Mouse (Mus musculus) layer of hippocampus, adult 18-20 months (tissue): ENCODE measurements around the gene Olfr465-ps1. TPM values are rescaled to one million over a fixed set of nuclear protein-coding genes. Genes with fewer than 3 reads are reported as not detected.
A peak's percentile ranks its signal among the peaks of the same experiment; 100 is the strongest.

Experiments used
- DNase-seq, 2 experiments: peaks; one replicate each; pipeline ENCODE4 v3.0.0; 2022; ENCODE audit warnings: low spot score in 2 of 2
- long read RNA-seq: library from polyadenylated mRNA; stranded (forward); transcript quantifications from one replicate; pipeline ENCODE4 v2.0.0, GENCODE M21; 2021
- total RNA-seq, 2 experiments: library from RNA; stranded (reverse); gene quantifications; 2 replicates each; pipeline ENCODE4 v1.2.3; 2021

The Olfr465-ps1 gene
- total RNA-seq, result not detected
- long read RNA-seq, result 0 reads

DNA sequence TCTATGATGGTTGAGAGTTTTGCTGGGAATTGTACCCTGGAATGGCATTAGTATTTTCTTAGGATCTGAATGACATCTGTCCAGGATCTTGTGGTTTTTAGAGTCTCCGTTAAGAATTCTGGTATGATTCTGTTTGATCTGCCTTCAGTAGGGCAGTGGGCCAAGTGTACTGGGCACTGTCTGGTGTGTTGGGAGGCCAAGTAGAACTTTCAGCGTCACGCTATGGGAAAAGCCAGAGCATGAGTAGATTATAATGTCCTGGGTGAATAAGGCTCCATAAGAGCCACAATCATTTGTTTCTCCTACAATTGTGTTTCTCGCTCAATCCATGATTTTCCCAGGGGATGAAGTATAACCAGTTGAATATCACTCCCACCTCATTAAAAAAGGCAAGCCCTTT lies at the start of gene Olfr465-ps1:
Gene Olfr465-ps1, plus strand, starts transcription at position 301 of the 400 bp plus-strand sequence.
- DNase-seq, result no peak

DNA sequence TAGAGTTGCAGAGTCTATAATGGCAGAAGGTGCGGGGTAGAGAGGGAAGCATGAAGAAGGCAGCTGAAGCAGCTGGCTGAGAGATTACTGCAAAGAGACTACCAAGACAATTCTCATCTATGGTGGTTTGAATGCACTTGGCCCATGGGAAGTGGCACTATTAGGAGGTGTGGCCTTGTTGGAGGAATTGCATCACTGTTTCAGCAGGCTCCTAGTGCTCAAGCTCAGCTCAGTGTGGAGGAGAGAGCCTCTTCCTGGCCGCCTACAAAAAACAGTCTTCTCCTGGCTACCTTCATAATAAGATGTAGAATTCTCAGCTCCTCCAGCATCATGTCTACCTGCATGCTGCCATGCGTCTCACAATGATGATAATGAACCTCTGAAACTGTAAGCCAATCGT lies 42.0 kb upstream of the Olfr465-ps1 start:
- no peak for DNase-seq

DNA sequence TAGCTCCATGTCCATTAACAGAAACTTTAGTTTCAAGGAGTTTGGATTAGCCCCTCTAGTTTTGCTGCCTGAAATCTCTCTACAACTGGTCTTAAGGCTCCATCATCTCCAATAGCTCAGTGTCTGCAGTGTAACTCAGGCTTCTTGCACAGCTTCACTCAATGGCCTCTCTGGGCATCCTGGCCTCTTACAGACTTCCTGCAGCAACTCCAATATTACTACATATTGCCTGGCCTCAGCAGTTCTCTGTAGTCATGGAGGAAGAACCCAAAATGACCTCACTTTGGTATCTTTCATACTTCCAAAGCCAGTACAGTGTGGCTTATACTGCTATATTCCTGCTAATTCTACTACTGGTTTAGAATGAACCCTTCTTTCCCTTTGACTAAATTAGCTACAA lies 40.9 kb upstream of the Olfr465-ps1 start:
- no peak for DNase-seq

DNA sequence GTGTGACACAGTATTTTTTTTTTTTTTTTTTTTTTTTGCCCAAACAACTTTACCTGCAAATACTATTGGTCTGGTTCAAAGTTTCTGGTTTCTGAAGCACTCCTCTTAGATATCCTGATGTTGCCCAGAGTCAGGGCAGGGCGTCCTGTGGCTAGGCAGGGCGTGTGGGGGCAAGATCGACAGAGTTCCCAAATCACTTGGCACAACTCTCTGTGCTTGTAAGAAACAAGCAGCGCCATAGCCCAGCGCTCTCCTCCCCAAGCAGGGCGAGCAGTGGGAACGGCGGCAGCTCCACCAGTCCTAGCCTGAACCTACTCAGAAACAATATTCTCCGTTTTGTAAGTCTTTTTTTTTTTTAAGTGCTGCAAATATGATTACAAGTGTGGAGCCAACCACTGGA lies 37.2 kb upstream of the Olfr465-ps1 start:
- no peak for DNase-seq

DNA sequence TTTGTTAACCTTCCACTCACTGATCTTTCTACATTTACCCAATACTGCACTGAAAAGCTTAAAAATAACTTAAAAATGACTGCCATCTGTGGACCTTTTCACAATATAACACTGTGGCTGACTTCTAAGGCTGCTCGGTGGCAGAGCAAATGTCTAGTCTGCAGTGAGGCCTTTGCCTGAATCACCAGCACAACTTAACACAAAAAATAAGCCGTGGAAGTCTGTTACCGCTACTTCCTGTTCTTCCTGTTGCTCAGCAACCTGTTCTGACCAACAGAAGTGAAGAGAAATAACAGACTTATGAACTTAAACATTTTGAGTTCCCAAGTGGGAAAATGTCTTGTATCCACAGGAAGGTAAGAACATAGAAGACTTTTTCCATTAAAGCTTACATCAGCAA lies 36.7 kb upstream of the Olfr465-ps1 start:
- peak in 1 of 2 experiments; percentile 25 for DNase-seq

DNA sequence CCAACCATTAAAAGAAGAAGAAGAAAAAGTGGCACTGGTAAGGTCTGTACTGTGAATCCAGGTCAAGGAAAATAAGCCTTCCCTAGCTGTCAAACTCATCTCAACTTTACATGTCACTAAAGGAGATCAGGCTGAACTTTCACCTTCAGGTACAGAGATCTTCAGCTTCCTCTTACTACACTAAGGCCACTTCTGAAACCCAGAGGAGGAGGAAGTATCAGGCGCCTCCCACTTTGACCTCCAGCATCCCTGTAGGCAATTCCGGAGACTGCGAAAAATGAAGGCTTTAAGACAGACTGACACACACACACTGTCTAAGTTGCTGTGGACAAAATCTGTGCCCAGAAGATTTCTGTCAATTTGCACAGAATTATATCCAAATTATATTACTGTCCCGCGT lies 25.9 kb upstream of the Olfr465-ps1 start:
- DNase-seq, result no peak

DNA sequence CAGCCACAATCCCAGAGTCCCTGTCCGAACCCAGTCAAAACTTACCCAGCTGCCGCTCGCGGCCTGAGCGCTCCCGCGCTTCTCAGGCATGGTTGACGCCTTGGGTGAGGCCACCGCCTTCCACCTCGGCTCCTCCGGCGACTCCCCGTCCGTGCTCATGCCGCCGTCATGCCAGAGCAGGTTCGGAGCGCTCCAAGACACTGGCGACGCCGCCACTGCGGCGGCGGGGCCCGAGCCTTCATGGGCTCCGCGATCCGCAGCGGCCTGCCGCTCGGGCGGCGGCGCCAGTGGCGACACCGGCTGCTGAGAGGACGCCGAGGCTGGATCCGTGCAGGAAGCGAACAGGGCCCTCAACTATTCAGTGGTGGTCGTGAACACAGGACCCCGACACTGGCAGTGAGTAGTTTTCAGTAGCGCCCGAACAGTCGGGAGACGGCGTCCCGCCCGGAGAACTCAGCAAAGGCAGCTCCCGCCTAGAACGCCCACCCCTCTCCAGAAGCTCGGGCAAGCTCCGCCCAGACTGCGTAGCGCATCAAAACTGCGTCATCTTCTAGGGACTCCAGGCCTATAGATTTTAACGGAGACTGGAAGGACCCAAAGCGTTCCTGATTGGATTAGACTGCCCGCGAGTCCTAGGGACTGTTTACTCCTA lies 25.3 kb upstream of the Olfr465-ps1 start, which contains the start of gene Mfsd14b:
Gene Mfsd14b, minus strand, starts transcription at position 517 of the 652 bp plus-strand sequence.
- DNase-seq, result peak; percentile 95 to 96

DNA sequence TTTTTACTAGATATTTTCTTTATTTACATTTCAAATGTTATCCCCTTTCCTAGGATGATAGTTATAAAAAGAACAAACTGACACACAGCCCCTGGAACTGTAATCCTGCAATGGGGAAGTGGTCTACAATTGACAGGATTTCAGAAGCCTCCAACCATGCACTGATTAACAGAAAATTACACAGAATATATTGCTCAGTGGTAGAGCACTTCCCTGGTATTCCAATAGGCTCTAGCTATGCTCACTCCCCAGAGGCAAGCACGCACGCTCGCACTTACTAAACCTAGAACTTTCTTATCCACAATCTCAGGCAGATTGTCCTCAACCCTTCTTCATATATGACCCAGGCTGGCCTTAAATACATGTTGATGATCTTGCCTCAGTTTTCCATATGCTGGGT lies 24.6 kb upstream of the Olfr465-ps1 start:
- no peak for DNase-seq

DNA sequence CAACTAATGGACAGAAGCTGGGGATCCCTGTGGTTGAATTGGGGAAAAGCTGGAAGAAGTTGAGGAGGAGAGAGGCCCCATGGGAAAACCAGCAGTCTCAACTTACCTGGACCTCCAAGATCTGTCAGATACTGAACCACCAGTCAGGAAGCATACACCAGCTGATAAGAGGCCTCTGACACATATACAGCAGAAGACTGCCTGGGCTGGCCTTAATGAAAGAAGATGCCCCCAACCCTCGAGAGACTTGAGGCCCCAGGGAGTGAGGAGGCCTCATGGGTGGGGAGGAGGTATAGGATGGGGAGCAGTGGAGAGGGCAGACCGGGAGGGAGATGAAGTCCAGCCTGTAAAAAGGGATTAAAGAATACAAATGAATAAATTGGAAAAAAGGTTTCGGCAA lies 16.9 kb upstream of the Olfr465-ps1 start:
- DNase-seq, result no peak

DNA sequence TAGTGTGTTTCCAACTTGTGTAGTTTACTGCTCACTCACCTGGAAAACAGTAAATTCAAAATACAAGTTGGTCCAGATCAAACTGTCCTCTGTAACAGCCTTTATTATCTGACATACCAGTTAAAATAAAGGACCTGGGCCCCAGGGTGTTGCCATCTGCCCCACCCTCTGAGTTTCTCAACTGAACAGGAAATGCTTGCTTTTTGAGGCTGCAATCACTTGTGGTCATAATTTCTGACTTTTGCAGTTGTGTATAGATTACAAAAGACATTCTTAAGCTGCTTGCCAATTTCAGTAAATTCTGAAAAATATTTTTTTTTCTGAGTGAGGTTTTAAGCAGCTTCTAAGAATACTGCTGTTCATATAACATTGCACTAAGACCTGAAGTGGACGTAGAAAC lies 15.8 kb upstream of the Olfr465-ps1 start:
- no peak for DNase-seq

DNA sequence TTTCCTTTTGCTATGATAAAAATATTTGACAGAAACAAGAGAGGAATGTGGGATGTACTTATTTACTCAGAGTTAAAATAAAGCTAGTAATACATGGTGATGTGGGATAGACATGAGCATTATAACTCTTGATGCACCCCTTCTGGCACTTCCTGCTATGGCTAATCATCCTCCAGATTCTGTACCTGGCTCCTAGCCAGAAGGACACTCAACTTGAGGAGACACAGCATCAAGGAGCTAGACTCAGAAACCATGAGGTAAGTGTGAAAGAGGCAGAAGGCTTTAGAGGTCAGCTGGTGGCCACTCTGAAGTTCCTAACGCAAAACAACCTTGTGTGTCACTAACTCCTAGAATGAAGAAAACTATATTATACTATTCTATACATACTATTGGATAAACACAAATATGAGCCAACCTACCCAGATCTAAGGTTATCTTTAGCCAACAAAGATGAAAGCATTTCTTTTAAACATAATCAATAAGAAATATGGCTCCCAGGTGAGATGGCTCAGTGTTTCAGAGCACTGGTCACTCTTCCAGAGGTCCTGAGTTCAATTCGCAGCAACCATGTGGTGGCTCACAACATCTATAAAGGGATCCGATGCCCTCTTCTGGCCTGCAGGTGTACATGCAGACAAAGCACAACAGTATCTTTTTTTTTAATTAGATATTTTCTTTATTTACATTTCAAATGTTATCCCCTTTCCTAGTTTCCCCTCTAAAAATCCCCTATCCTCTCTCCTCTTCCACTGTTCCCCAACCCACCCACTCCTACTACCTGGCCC lies 10.6 kb upstream of the Olfr465-ps1 start:
- DNase-seq, result no peak

DNA sequence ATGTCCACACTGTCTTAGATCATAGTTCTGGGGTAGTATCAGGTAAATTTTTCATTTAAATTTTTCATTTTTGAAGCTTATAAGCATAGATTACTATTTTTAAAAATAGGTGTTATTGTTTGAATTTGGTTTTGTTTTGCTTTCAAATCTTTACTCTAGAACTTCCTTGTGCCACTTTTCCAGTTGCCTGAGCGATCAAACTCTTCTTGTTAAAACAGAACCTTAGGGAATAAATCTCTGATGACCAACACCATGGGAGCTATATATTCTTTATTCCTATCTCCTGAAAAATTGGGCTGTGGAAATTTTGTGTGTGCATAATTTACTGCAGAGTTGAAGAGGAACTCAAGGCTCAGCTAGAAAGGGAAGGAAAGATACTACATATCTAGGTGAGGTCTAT lies 12.1 kb downstream of the Olfr465-ps1 start, which contains the start of gene Olfr466:
Gene Olfr466, plus strand, starts transcription at position 301 of the 400 bp plus-strand sequence.
- DNase-seq, result no peak

DNA sequence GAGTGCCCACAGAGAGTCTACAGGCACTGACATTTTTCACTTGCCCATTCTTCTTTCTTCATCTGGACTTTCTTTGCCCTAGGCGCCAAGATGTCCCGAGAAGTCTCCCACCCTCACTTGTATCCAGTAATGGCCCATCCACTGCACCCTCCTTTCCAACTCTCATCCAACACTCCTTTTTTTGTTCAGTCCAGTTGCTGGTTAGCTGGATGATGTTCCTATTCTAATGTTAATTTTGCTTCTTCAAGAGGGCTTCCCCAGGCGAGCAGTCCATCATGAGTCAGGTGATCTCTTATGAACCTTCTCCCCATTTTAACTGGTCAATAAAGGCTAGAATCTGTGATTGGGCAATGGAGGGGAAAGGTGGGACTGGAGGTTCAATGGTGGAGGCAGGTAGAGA lies 36.2 kb downstream of the Olfr465-ps1 start:
- no peak for DNase-seq

DNA sequence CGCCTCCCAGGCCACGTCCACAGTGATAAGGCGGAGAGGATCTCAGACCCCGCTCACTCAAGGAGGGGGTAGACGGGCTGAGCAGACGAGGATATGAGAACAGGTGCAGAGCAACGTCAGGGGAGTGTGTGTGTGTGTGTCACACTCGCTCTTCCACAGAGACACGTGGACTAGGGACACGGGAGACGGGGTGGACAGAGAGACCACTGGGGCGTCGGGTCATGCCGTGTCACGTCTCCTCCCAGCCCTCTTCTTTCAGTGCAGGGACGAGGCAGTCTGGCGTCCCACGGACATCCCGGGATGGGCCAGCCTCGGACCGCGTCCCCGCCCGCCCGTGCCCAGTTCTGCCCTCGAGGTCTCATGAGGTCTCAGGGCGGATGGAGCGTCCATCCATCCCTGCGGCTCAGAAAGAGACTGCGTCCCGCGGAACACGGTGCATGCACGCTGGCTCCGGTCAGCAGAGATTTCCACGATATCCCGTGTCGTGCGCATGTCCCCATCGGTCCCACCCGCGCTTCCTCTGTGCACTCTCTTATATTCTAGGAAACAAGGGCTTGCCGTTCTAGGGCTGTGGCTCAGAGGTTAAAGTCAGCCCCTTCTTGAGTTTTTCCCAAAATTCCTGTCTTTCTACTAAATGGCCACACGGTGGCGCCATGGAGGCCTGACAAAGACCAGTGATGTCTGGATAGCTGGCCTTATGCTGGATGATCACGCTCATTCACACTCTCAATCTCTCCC lies 38.0 kb downstream of the Olfr465-ps1 start:
- DNase-seq, result peak in 1 of 2 experiments; percentile 42

DNA sequence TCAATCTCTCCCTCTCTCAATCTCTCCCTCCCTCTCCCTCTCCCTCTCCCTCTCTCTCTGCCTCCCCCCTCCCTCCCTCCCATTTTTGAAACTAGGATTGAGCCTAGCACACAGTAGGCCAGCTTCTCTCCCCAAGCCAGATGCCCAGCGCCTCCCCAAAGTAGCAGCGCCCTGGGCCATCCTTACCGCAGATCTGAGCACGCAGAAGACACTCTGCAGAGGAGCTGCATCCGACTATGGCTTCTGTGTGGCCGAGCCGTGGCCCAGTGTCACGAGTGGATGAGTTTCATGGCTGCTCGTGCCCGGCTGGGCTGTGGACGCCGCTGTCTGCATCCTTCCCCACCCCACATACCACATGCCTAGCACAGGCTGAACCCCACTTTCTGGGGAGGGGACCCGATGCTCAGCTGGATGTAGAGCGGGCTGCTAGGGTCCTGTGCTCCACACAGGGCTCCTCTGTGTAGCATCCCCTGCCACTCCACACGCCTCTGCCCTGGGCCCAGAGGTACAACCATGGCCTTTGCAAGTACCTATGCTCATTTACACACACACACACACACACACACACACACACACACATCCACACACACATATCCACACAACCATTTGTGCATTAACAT lies 38.7 kb downstream of the Olfr465-ps1 start:
- no peak for DNase-seq

Other genes with a start within 250 kb of the Olfr465-ps1 start
- 1 to 10 TPM; 2.2 to 2.4 TPM for gene Cntnap3, start 234.1 kb upstream of the Olfr465-ps1 start, total RNA-seq
- not detected for gene Spata31, start 220.7 kb upstream of the Olfr465-ps1 start, total RNA-seq
- gene Spata31d1c, start 105.0 kb upstream of the Olfr465-ps1 start, total RNA-seq, result not detected
- gene Prss47, start 85.3 kb upstream of the Olfr465-ps1 start, total RNA-seq, result not detected
- gene Mfsd14b, start 25.1 kb upstream of the Olfr465-ps1 start, total RNA-seq, result 10 to 100 TPM; 44.0 to 44.2 TPM
- not detected for gene Olfr466, start 12.2 kb downstream of the Olfr465-ps1 start, total RNA-seq
- gene Nlrp4f, start 67.9 kb downstream of the Olfr465-ps1 start, total RNA-seq, result under 1 TPM in 1 of 2 experiments, not detected in 1; 0.45 TPM
- under 1 TPM in 1 of 2 experiments, not detected in 1; 0.27 TPM for gene Gm10775, start 121.5 kb downstream of the Olfr465-ps1 start, total RNA-seq
- 10 to 100 TPM; 65.3 to 66.1 TPM for gene Zfp369, start 140.7 kb downstream of the Olfr465-ps1 start, total RNA-seq